Mouse (Mus musculus) limb, embryonic 13.5 days (tissue): ENCODE measurements around the gene Abl1. TPM values are rescaled to one million over a fixed set of nuclear protein-coding genes. Genes with fewer than 3 reads are reported as not detected.

Source experiments
- ATAC-seq: fragments of 200-750 bp; cut with Nextera tagmentation; 2 replicates; pipeline ENCODE4 v1.8.0; 2017; ENCODE audit warnings: low read depth, moderate number of reproducible peaks, moderate TSS enrichment; ENCODE audit not compliant: low FRiP score
- H3K27ac ChIP-seq: fragments of 300-500 bp; sonication (generic); 2 replicates; pipeline ENCODE4 v1.5.1; 2015; ENCODE audit warnings: inconsistent platforms, mild to moderate bottlenecking, moderate library complexity
- H3K27me3 ChIP-seq: fragments of 300-500 bp; sonication (generic); 2 replicates; pipeline ENCODE4 v1.6.1; 2015; ENCODE audit warnings: mild to moderate bottlenecking, inconsistent platforms
- H3K36me3 ChIP-seq: fragments of 300-500 bp; sonication (generic); 2 replicates; pipeline ENCODE4 v1.6.1; 2015; ENCODE audit warnings: inconsistent platforms, mild to moderate bottlenecking, moderate library complexity
- H3K4me1 ChIP-seq: fragments of 300-500 bp; sonication (generic); 2 replicates; pipeline ENCODE4 v1.6.1; 2015; ENCODE audit warnings: inconsistent platforms
- H3K4me2 ChIP-seq: fragments of 300-500 bp; sonication (generic); replicated peaks from 2 replicates; pipeline ENCODE4 v1.6.1; 2015; ENCODE audit warnings: inconsistent platforms, mild to moderate bottlenecking, moderate library complexity
- H3K4me3 ChIP-seq: fragments of 300-500 bp; sonication (generic); 2 replicates; pipeline ENCODE4 v1.5.1; 2015; ENCODE audit warnings: moderate library complexity, mild to moderate bottlenecking, inconsistent platforms
- H3K9ac ChIP-seq: fragments of 300-500 bp; sonication (generic); 2 replicates; pipeline ENCODE4 v1.6.1; 2015; ENCODE audit warnings: mild to moderate bottlenecking, inconsistent platforms
- H3K9me3 ChIP-seq: fragments of 300-500 bp; sonication (generic); 2 replicates; pipeline ENCODE4 v1.6.1; 2016; ENCODE audit warnings: inconsistent platforms
- WGBS: fragments of 180-500 bp; shearing (Covaris S2); methylation state at CpG from one replicate; pipeline ENCODE4 v1.1.7; 2015; 5-methylcytosine and 5-hydroxymethylcytosine counted together
- polyA plus RNA-seq: library from polyadenylated mRNA; unstranded; fragments of >200 nt; fragmentation: Nextera tagmentation; extraction: Ambion mirVana; gene quantifications from 2 replicates; pipeline ENCODE4 v1.2.1, GENCODE M21; 2015

Abl1 gene
- polyA plus RNA-seq, 1 experiment from 2014 or later: 55.9 TPM

DNA sequence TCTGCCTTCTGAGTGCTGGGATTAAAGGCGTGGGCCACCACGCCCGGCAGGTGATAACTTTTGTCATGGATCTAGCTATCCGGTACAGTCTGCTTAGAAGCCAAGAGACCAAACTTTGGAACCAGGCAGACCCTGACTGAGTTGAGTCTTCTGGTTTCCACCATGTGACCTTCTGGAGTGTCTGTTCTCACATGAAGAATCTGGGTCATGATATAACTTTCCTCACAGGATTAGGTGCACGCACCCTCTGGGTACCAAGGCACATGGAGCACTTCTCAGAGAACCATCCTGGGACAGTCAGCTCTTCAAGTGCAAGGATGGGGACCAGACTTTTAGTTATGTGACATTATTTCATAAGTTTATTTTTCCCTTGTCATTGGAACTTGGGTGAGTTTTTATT lies 70.8 kb downstream of the Abl1 start:
- H3K4me1 ChIP-seq: peaks cover 47% of the 10 kb centered on the region
- ATAC-seq: no peak
- no peaks in the 10 kb centered on the region for H3K9me3 ChIP-seq
- H3K9ac ChIP-seq: peak overlapping the region; percentile 99
- H3K27me3 ChIP-seq: no peaks in the 10 kb centered on the region
- peak overlapping the region; percentile 98 for H3K27ac ChIP-seq
- WGBS: 88% methylated on average over 5 of the region's 5 CpGs
- H3K4me2 ChIP-seq: peak overlapping the region; percentile 96
- H3K36me3 ChIP-seq: peaks cover 5% of the 10 kb centered on the region; the same call in 1 of the 2 replicates
- H3K4me3 ChIP-seq: peak overlapping the region; percentile 93

GRCm38 (mm10) chr2:31759751-31760460 lies 71.7 kb downstream of the Abl1 start:
- Histone ChIP-seq H3K9ac (peak overlapping the region; percentile 99), H3K4me2 (peak overlapping the region; percentile 96), H3K4me3 (peak overlapping the region; percentile 93), H3K27ac (peak overlapping the region; percentile 98), H3K36me3 (peaks cover 3% of the 10 kb centered on the region; the same call in 1 of the 2 replicates), H3K4me1 (peaks cover 53% of the 10 kb centered on the region), H3K9me3 (no peaks in the 10 kb centered on the region), H3K27me3 (no peaks in the 10 kb centered on the region)
- peak; percentile 96 for ATAC-seq
- WGBS: under 1% methylated on average over 40 of the region's 42 CpGs

GRCm38 (mm10) chr2:31760486-31760885 lies 72.3 kb downstream of the Abl1 start:
- Histone ChIP-seq H3K36me3 (peaks cover 3% of the 10 kb centered on the region; the same call in 1 of the 2 replicates), H3K4me2 (peak overlapping the region; percentile 96), H3K27ac (peak overlapping the region; percentile 98), H3K27me3 (no peaks in the 10 kb centered on the region), H3K4me3 (peak overlapping the region; percentile 93), H3K9ac (peak overlapping the region; percentile 99), H3K4me1 (peaks cover 58% of the 10 kb centered on the region), H3K9me3 (no peaks in the 10 kb centered on the region)
- 0% methylated on average over 1 of the region's 1 CpGs for WGBS
- no peak for ATAC-seq

- peak overlapping the region; percentile 98 for H3K27ac ChIP-seq
- ATAC-seq: no peak
- H3K36me3 ChIP-seq: peaks cover 3% of the 10 kb centered on the region; the same call in 1 of the 2 replicates
- 1% methylated on average over 7 of the region's 7 CpGs for WGBS
- H3K4me2 ChIP-seq: peak overlapping the region; percentile 96
- no peaks in the 10 kb centered on the region for H3K9me3 ChIP-seq
- peak overlapping the region; percentile 93 for H3K4me3 ChIP-seq
- H3K9ac ChIP-seq: peak overlapping the region; percentile 99
- no peaks in the 10 kb centered on the region for H3K27me3 ChIP-seq
- H3K4me1 ChIP-seq: peaks cover 62% of the 10 kb centered on the region
Observed at GRCm38 (mm10) chr2:31761115-31761531, 72.9 kb downstream of the Abl1 start.

- Histone ChIP-seq H3K9me3 (no peaks in the 10 kb centered on the region), H3K36me3 (peaks cover 3% of the 10 kb centered on the region), H3K4me1 (peaks cover 65% of the 10 kb centered on the region), H3K27ac (peak overlapping the region; percentile 98), H3K4me2 (peak overlapping the region; percentile 96), H3K27me3 (no peaks in the 10 kb centered on the region), H3K9ac (peak overlapping the region; percentile 99), H3K4me3 (peak overlapping the region; percentile 93)
- ATAC-seq: no peak
- under 1% methylated on average over 4 of the region's 4 CpGs for WGBS
Observed at GRCm38 (mm10) chr2:31761585-31761984, 73.4 kb downstream of the Abl1 start.

- ATAC-seq: no peak
- H3K9me3 ChIP-seq: no peaks in the 10 kb centered on the region
- H3K36me3 ChIP-seq: peaks cover 3% of the 10 kb centered on the region
- peaks cover 64% of the 10 kb centered on the region for H3K4me1 ChIP-seq
- H3K9ac ChIP-seq: peak overlapping the region; percentile 99
- H3K4me3 ChIP-seq: peak overlapping the region; percentile 93
- 52% methylated on average over 3 of the region's 3 CpGs for WGBS
- H3K27ac ChIP-seq: 0 out of 2 replicates have a peak overlapping the region, but pooled peaks have one; percentile 98
- H3K27me3 ChIP-seq: no peaks in the 10 kb centered on the region
- peak overlapping the region; percentile 96 for H3K4me2 ChIP-seq
Observed at GRCm38 (mm10) chr2:31762155-31762554, 74.0 kb downstream of the Abl1 start.

GRCm38 (mm10) chr2:31762853-31763252 lies 74.7 kb downstream of the Abl1 start:
- H3K9me3 ChIP-seq: no peaks in the 10 kb centered on the region
- peaks cover 3% of the 10 kb centered on the region for H3K36me3 ChIP-seq
- peak overlapping the region; percentile 5; the same call in 1 of the 2 replicates for H3K4me3 ChIP-seq
- H3K4me1 ChIP-seq: peaks cover 66% of the 10 kb centered on the region
- peak overlapping the region; percentile 45; the same call in 1 of the 2 replicates for H3K9ac ChIP-seq
- no peaks in the 10 kb centered on the region for H3K27me3 ChIP-seq
- H3K4me2 ChIP-seq: peak overlapping the region; percentile 96
- H3K27ac ChIP-seq: peak overlapping the region; percentile 44; the same call in 1 of the 2 replicates
- ATAC-seq: no peak
- 44% methylated on average over 2 of the region's 2 CpGs for WGBS

- Histone ChIP-seq H3K4me2 (peak overlapping the region; percentile 96), H3K27ac (peak overlapping the region; percentile 44; the same call in 1 of the 2 replicates), H3K4me3 (no peak overlapping the region), H3K27me3 (no peaks in the 10 kb centered on the region), H3K9me3 (no peaks in the 10 kb centered on the region), H3K36me3 (peaks cover 3% of the 10 kb centered on the region), H3K9ac (no peak overlapping the region), H3K4me1 (peaks cover 70% of the 10 kb centered on the region)
- no peak for ATAC-seq
- WGBS: 54% methylated on average over 2 of the region's 2 CpGs
Observed at GRCm38 (mm10) chr2:31763271-31763670, 75.1 kb downstream of the Abl1 start.

GRCm38 (mm10) chr2:31767104-31767503 lies 78.9 kb downstream of the Abl1 start:
- peaks cover 86% of the 10 kb centered on the region for H3K4me1 ChIP-seq
- no peak overlapping the region for H3K4me3 ChIP-seq
- no peak for ATAC-seq
- H3K9me3 ChIP-seq: no peaks in the 10 kb centered on the region
- H3K36me3 ChIP-seq: peaks cover 3% of the 10 kb centered on the region
- WGBS: 92% methylated on average over 6 of the region's 6 CpGs
- no peak overlapping the region for H3K4me2 ChIP-seq
- no peak overlapping the region for H3K9ac ChIP-seq
- H3K27me3 ChIP-seq: no peaks in the 10 kb centered on the region
- H3K27ac ChIP-seq: no peak overlapping the region

- no peak for ATAC-seq
- H3K27ac ChIP-seq: no peak overlapping the region
- H3K4me3 ChIP-seq: no peak overlapping the region
- H3K4me2 ChIP-seq: no peak overlapping the region
- H3K36me3 ChIP-seq: peaks cover 2% of the 10 kb centered on the region
- WGBS: 70% methylated on average over 4 of the region's 4 CpGs
- peaks cover 80% of the 10 kb centered on the region for H3K4me1 ChIP-seq
- H3K27me3 ChIP-seq: no peaks in the 10 kb centered on the region
- H3K9ac ChIP-seq: no peak overlapping the region
- H3K9me3 ChIP-seq: no peaks in the 10 kb centered on the region
Observed at GRCm38 (mm10) chr2:31767815-31768214, 79.6 kb downstream of the Abl1 start.

DNA sequence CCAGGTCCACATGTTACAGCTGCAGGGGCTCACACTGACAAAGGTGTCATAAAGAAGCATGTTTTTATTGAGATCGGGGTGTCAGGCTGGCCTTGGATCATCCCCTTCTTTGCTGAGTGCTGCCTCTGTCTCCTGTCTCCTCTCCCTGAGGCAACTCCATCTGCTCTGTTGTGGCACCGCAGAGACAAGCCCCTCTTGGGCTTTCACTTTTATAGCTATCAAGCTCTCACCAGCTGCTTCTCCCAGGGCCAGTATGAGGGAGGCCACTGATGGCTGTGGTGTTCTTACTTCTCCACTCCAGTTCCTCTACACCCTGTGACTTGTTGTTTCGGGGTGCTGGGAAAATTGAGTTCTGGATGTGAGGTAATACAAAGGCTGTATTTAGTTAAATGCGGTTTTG lies 80.9 kb downstream of the Abl1 start:
- Histone ChIP-seq H3K9me3 (no peaks in the 10 kb centered on the region), H3K4me1 (peaks cover 71% of the 10 kb centered on the region), H3K27me3 (no peaks in the 10 kb centered on the region), H3K27ac (peak overlapping the region; percentile 74), H3K36me3 (peaks cover 7% of the 10 kb centered on the region), H3K4me2 (peak overlapping the region; percentile 49), H3K4me3 (no peak overlapping the region), H3K9ac (peak overlapping the region; percentile 27; the same call in 1 of the 2 replicates)
- WGBS: 33% methylated on average over 4 of the region's 4 CpGs
- 0 out of 2 replicates have a peak, but pooled peaks have one; percentile 4 for ATAC-seq

DNA sequence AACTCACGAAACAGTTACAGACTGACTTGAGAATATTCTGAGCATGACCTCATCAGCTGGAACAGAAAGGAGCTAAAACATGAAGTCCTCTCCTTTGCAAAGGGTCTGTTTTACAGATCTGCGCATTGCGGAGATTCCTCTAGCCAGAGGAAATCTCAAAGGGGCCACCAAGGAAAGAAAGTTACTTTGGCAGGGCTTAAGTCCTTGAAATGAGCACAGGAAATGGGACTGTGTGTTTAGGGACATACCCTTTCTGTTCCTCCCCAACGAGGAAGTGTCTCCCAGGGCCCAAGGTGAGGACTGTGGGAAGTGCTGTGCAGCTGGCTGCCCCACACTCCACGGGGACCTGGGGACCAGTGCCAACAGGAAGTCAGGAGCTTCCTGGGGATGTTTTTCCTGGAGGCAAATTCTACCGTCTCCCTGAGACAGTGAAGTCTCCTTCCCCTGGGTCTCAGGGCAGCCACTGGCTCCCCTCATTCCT lies 81.5 kb downstream of the Abl1 start:
- H3K4me2 ChIP-seq: peak overlapping the region; percentile 49

More for the DNA sequence above, 81.5 kb downstream of the Abl1 start:
- H3K4me1 ChIP-seq: peaks cover 66% of the 10 kb centered on the region
- H3K27me3 ChIP-seq: no peaks in the 10 kb centered on the region
- peak overlapping the region; percentile 74 for H3K27ac ChIP-seq
- peak; percentile 45; the same call in 1 of the 2 replicates for ATAC-seq
- H3K4me3 ChIP-seq: no peak overlapping the region
- H3K9me3 ChIP-seq: no peaks in the 10 kb centered on the region
- peaks cover 12% of the 10 kb centered on the region for H3K36me3 ChIP-seq
- 17% methylated on average over 6 of the region's 6 CpGs for WGBS
- H3K9ac ChIP-seq: peak overlapping the region; percentile 27; the same call in 1 of the 2 replicates
